Mouse (Mus musculus) stomach, postnatal 0 days (tissue): ENCODE results near the gene Ip6k1.

Source experiments
- CTCF ChIP-seq: IDR thresholded peaks from 2 replicates; pipeline ENCODE4 v1.5.1; 2016; ENCODE audit warnings: antibody characterized with exemption, low read depth, mild to moderate bottlenecking, moderate library complexity
- EP300 ChIP-seq: optimal IDR thresholded peaks from 2 replicates; pipeline ENCODE3; 2016; ENCODE audit warnings: antibody characterized with exemption

GRCm38 (mm10) chr9:108073141-108073930, 71.0 kb downstream of the Ip6k1 start:
- no peak for TF ChIP-seq CTCF
- TF ChIP-seq EP300, result no peak
